Mouse (Mus musculus) ZHBTc4 (cell line): ENCODE data around the gene Olfr688.

Experiments used
- DNase-seq: peaks from one replicate; pipeline ENCODE4 v3.0.0-alpha.2; 2011; ENCODE audit warnings: low read depth, low spot score

The Olfr688 gene

DNA sequence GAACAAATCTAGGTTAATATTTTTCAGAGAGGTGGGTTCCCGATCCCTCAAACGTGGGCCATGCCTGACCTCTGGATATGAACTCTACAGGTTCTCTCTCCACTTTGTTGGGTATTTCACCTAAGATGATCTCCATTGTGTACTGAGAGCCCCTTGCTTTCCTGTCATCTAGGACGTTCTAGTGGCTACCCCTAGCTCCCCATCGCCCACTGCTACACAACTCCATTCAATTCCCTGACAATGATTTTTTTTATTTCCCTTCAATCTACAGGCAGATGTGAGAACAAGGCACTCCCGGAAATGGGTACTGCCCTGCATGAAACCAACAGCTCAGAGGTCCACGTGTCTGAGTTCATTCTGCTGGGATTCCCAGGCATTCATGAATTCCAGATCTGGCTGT, at the start of gene Olfr688:
Olfr688 (plus strand) TSS at position 301 of the 400 bp plus-strand sequence.
- DNase-seq, result no peak

DNA sequence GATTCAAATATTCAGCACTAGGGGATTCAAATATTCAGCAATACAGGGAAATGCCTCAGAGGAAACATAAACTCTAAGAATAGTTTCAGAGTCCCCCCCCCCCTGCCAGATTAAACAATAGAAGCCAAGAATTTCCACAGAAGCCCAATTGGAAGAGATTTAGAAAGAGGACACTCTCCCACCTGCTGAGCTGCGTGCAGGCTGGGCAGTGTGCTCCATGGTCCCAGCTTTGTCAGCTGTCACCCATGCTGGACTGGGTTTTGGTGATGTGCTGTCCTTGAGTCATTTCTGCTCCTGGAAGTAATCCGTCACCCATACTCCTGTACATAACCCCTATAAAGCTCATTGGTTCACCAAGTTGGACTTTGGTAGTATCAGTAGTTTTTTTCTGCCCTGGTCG, 40.2 kb upstream of the Olfr688 start:
- no peak for DNase-seq

GRCm38 (mm10) chr7:105248197-105248596, 39.7 kb upstream of the Olfr688 start:
- no peak for DNase-seq

DNA sequence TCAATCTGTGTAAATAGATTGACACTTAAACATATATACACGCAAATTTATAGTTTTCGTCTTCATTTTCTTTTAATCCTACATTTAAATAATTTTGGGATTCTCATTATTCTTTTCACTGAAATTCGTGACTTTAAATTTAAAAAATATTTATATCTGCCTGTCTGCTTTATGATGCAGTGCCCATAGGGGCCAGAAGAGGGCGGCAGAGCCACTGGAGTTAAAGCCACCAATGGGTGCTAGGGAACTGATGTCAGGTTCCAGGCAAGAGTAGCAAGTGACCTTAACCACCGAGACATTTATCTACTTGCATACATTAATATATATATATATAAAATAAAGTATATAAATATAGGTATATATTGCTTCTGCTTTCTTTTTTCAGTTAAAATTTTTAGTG, 31.2 kb upstream of the Olfr688 start:
- DNase-seq, result peak; percentile 50

- DNase-seq, result no peak
Measured at GRCm38 (mm10) chr7:105272426-105272825, 15.5 kb upstream of the Olfr688 start.

GRCm38 (mm10) chr7:105290051-105290450, 2.2 kb downstream of the Olfr688 start:
- no peak for DNase-seq

- no peak for DNase-seq
Measured at GRCm38 (mm10) chr7:105310865-105311264, 23.0 kb downstream of the Olfr688 start, which contains the start of gene Olfr689. TSS of gene Olfr689 (plus strand) at chr7:105311165.

GRCm38 (mm10) chr7:105325302-105325701, 37.4 kb downstream of the Olfr688 start:
- no peak for DNase-seq

DNA sequence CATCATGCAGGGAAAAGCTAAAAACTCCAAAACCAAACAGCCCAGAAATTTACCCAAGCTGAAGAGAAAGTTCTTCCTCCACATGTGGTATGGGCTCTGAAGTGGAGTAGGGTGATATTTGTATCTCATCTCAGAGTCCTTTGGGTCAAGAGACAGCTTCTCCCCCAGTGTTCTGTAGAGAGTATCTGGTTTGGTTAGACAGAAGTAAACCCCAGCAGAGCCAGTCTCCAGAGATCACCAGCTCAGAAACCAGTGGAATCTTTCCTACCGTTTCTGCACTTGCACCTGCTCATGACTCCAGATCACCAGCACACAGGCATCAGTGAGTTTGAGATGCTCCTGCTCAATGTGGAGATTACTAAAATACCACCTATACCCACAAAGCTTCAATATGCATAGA, 46.1 kb downstream of the Olfr688 start, which contains the start of gene Olfr690:
Olfr690 (minus strand) TSS at position 101 of the 400 bp plus-strand sequence.
- no peak for DNase-seq
